Mouse (Mus musculus) heart, postnatal 25 days (tissue): ENCODE data around the gene Capns1. TPM values are rescaled to one million over a fixed set of nuclear protein-coding genes. Genes with fewer than 3 reads are reported as not detected.
A peak's percentile ranks its signal among the peaks of the same experiment; 100 is the strongest.
"Not testable (repeated sequence)": the region's sequence is repeated elsewhere in the genome, so short reads cannot be mapped to it uniquely, and the experiment has no call there.

Source experiments
- DNase-seq: peaks from one replicate; pipeline ENCODE4 v3.0.0; 2022; ENCODE audit warnings: low spot score
- intact Hi-C: fragments of 180-260 bp; cut with DNase I; formaldehyde crosslinking; loops from one replicate; pipeline ENCODE4 v1.15.1; 2025
- total RNA-seq, 2 experiments: library from RNA; stranded (reverse); gene quantifications; 2 replicates each; pipeline ENCODE4 v1.2.3; 2021

The Capns1 gene
- total RNA-seq, 2 experiments from 2014 or later: 270 to 283 TPM

GRCm38 (mm10) chr7:30205383-30205782 lies 6.8 kb upstream of the Capns1 start:
- no peak for DNase-seq
- intact Hi-C loops: loop anchor here (1.0 kb wide), 1 partner anchor 24 kb away; no protein-coding TSS in a partner anchor

GRCm38 (mm10) chr7:30204380-30204779 lies 5.8 kb upstream of the Capns1 start:
- DNase-seq: no peak
- intact Hi-C loops: loop anchor here (5.0 kb wide), 1 partner anchor 192 kb away; no protein-coding TSS in a partner anchor

- intact Hi-C loops: loop anchor here (5.0 kb wide), 1 partner anchor 191 kb away; no protein-coding TSS in a partner anchor
- peak; percentile 66 for DNase-seq
Measured at GRCm38 (mm10) chr7:30202895-30203690, 4.5 kb upstream of the Capns1 start.

GRCm38 (mm10) chr7:30200661-30201060 lies 2.0 kb upstream of the Capns1 start:
- intact Hi-C loops: loop anchor here (5.0 kb wide), 1 partner anchor 188 kb away; no protein-coding TSS in a partner anchor
- not testable (repeated sequence) for DNase-seq

GRCm38 (mm10) chr7:30200200-30200599 lies 1.6 kb upstream of the Capns1 start:
- intact Hi-C loops: loop anchor here (5.0 kb wide), 1 partner anchor 188 kb away; no protein-coding TSS in a partner anchor

GRCm38 (mm10) chr7:30199498-30200139 lies 1.0 kb upstream of the Capns1 start:
- DNase-seq: no peak
- intact Hi-C loops: loop anchor here (5.0 kb wide), 1 partner anchor 187 kb away; no protein-coding TSS in a partner anchor

More at GRCm38 (mm10) chr7:30200200-30200599, 1.6 kb upstream of the Capns1 start:
- no peak for DNase-seq

GRCm38 (mm10) chr7:30197592-30198129 lies 950 bp downstream of the Capns1 start:
- DNase-seq: no peak
- intact Hi-C loops: no loop called here

- intact Hi-C loops: no loop called here
- DNase-seq: no peak
Measured at GRCm38 (mm10) chr7:30196171-30196570, 2.4 kb downstream of the Capns1 start.

- no peak for DNase-seq
- intact Hi-C loops: no loop called here
Measured at GRCm38 (mm10) chr7:30195461-30195860, 3.1 kb downstream of the Capns1 start.

- peak; percentile 92 for DNase-seq
- intact Hi-C loops: no loop called here
Measured at GRCm38 (mm10) chr7:30194884-30195283, 3.7 kb downstream of the Capns1 start.

- no peak for DNase-seq
- intact Hi-C loops: no loop called here
Measured at GRCm38 (mm10) chr7:30194101-30194831, 4.3 kb downstream of the Capns1 start.

- intact Hi-C loops: no loop called here
- DNase-seq: peak; percentile 72
Measured at GRCm38 (mm10) chr7:30193581-30194100, 5.0 kb downstream of the Capns1 start.

- DNase-seq: no peak
- intact Hi-C loops: no loop called here
Measured at GRCm38 (mm10) chr7:30193013-30193412, 5.6 kb downstream of the Capns1 start.

GRCm38 (mm10) chr7:30192088-30192487 lies 6.5 kb downstream of the Capns1 start:
- no peak for DNase-seq
- intact Hi-C loops: no loop called here

- DNase-seq: no peak
- intact Hi-C loops: no loop called here
Measured at GRCm38 (mm10) chr7:30189116-30189491, 9.5 kb downstream of the Capns1 start.

- no peak for DNase-seq
- intact Hi-C loops: no loop called here
Measured at GRCm38 (mm10) chr7:30188344-30189115, 10.1 kb downstream of the Capns1 start.

- intact Hi-C loops: loop anchor here (5.0 kb wide), 1 partner anchor 33 kb away; no protein-coding TSS in a partner anchor
- DNase-seq: no peak
Measured at GRCm38 (mm10) chr7:30184641-30185348, 13.8 kb downstream of the Capns1 start.

- peak; percentile 86 for DNase-seq
- intact Hi-C loops: loop anchor here (5.0 kb wide), 1 partner anchor 33 kb away; no protein-coding TSS in a partner anchor
Measured at GRCm38 (mm10) chr7:30183879-30184289, 14.7 kb downstream of the Capns1 start, which contains the start of gene Cox7a1. Gene Cox7a1, plus strand, starts transcription at chr7:30184144.
